Mouse (Mus musculus): ENCODE data around the gene Srsf5. TPM values are rescaled to one million over a fixed set of nuclear protein-coding genes. Genes with fewer than 3 reads are reported as not detected.
A peak's percentile ranks its signal among the peaks of the same experiment; 100 is the strongest.

Gene Srsf5
- polyA plus RNA-seq, 2 experiments: 162 to 281 TPM

GRCm38 (mm10) chr12:80997652-80998051 lies 52.3 kb downstream of the Srsf5 start:
- DNase-seq (ENCODE audit: low read depth in 3 of 3, low spot score in 3 of 3): no peak
- H3K9me3 ChIP-seq (ENCODE audit: control insufficient read depth, low read length): no peaks in the 10 kb centered on the region
- no peak for ATAC-seq (ENCODE audit: insufficient read depth)
- no peak overlapping the region for H3K4me2 ChIP-seq (ENCODE audit: low read depth)
- TF ChIP-seq CTCF (IDR thresholded peaks at IDR 0.05; ENCODE audit: low read depth): no peak
- no peak for TF ChIP-seq EP300 (IDR thresholded peaks at IDR 0.05; ENCODE audit: low read depth)
- 63% methylated on average over 4 of the region's 4 CpGs for WGBS (ENCODE audit: insufficient replicate concordance)
- H3K36me3 ChIP-seq (replicated peaks; ENCODE audit: control insufficient read depth, insufficient read depth, low read depth): no peaks in the 10 kb centered on the region
- H3K4me1 ChIP-seq (replicated peaks; ENCODE audit: control insufficient read depth in 2 of 2, insufficient read depth in 2 of 2, low read length in 1 of 2): no peaks in the 10 kb centered on the region
- no peaks in the 10 kb centered on the region for H3K27me3 ChIP-seq (ENCODE audit: control insufficient read depth, insufficient read depth, low read length)
- H3K4me3 ChIP-seq (ENCODE audit: insufficient read depth in 1 of 2, low read depth in 2 of 2, low read length in 2 of 2): no peak overlapping the region
- H3K9ac ChIP-seq (replicated peaks): no peak overlapping the region
- H3K27ac ChIP-seq: no peak overlapping the region

- Histone ChIP-seq H3K36me3 (replicated peaks; ENCODE audit: control insufficient read depth, insufficient read depth, low read depth) (no peaks in the 10 kb centered on the region), H3K27me3 (ENCODE audit: control insufficient read depth, insufficient read depth, low read length) (no peaks in the 10 kb centered on the region), H3K27ac (no peak overlapping the region), H3K4me1 (replicated peaks; ENCODE audit: control insufficient read depth in 2 of 2, insufficient read depth in 2 of 2, low read length in 1 of 2) (no peaks in the 10 kb centered on the region), H3K9me3 (ENCODE audit: control insufficient read depth, low read length) (no peaks in the 10 kb centered on the region), H3K9ac (replicated peaks) (no peak overlapping the region), H3K4me2 (ENCODE audit: low read depth) (peak overlapping the region; percentile 14), H3K4me3 (ENCODE audit: insufficient read depth in 1 of 2, low read depth in 2 of 2, low read length in 2 of 2) (no peak overlapping the region)
- WGBS (ENCODE audit: insufficient replicate concordance): 11% methylated on average over 33 of the region's 33 CpGs
- TF ChIP-seq CTCF (IDR thresholded peaks at IDR 0.05; ENCODE audit: low read depth): no peak
- TF ChIP-seq EP300 (IDR thresholded peaks at IDR 0.05; ENCODE audit: low read depth): no peak
- no peak for DNase-seq (ENCODE audit: low read depth in 3 of 3, low spot score in 3 of 3)
- no peak for ATAC-seq (ENCODE audit: insufficient read depth)
Observed at GRCm38 (mm10) chr12:80998528-80999221, 53.4 kb downstream of the Srsf5 start.

Other genes starting within 250 kb of the Srsf5 start
- gene Ccdc177, start 184.8 kb upstream of the Srsf5 start, polyA plus RNA-seq (2012; rRNA removed): 0.01 TPM in 1 of 2 replicates, not detected in the other
- not detected in 2 replicates for gene Ccdc177, start 184.8 kb upstream of the Srsf5 start, polyA plus RNA-seq (2014; fragmentation: Nextera tagmentation; extraction: Ambion mirVana)
- gene Susd6, start 155.0 kb upstream of the Srsf5 start, polyA plus RNA-seq (2012; rRNA removed): 11.0 and 11.1 TPM in 2 replicates
- 11.6 and 13.9 TPM in 2 replicates for gene Susd6, start 155.0 kb upstream of the Srsf5 start, polyA plus RNA-seq (2014; fragmentation: Nextera tagmentation; extraction: Ambion mirVana)
- gene Slc10a1, start 23.2 kb downstream of the Srsf5 start, polyA plus RNA-seq (2012; rRNA removed): 1.7 and 2.0 TPM in 2 replicates
- 3.8 and 4.0 TPM in 2 replicates for gene Slc10a1, start 23.2 kb downstream of the Srsf5 start, polyA plus RNA-seq (2014; fragmentation: Nextera tagmentation; extraction: Ambion mirVana)
- gene Smoc1, start 81.3 kb downstream of the Srsf5 start, polyA plus RNA-seq (2012; rRNA removed): 6.6 and 6.9 TPM in 2 replicates
- 4.6 and 5.4 TPM in 2 replicates for gene Smoc1, start 81.3 kb downstream of the Srsf5 start, polyA plus RNA-seq (2014; fragmentation: Nextera tagmentation; extraction: Ambion mirVana)